Mouse (Mus musculus): ENCODE measurements around the gene Uggt1. TPM values are rescaled to one million over a fixed set of nuclear protein-coding genes. Genes with fewer than 3 reads are reported as not detected.

The Uggt1 gene
- total and polyA plus RNA-seq, 2 experiments from 2014 or later: 16.0 to 26.7 TPM

GRCm38 (mm10) chr1:36271516-36272230 is 27.2 kb upstream of the Uggt1 start:
- no peak for ATAC-seq (ENCODE audit: insufficient read depth, low read depth)
- H3K36me3 ChIP-seq (replicated peaks; ENCODE audit: control insufficient read depth, insufficient read depth, low read length): no peaks in the 10 kb centered on the region
- no peak for DNase-seq (ENCODE audit: low spot score)
- H3K9ac ChIP-seq (replicated peaks; ENCODE audit: low read depth, low read length): no peak overlapping the region
- H3K4me2 ChIP-seq (ENCODE audit: low read depth, low read length): 0 out of 2 replicates have a peak overlapping the region, but pooled peaks have one; percentile 4
- 74% methylated on average over 8 of the region's 8 CpGs for WGBS
- no peak overlapping the region for H3K4me3 ChIP-seq (ENCODE audit: low read depth, low read length)
- TF ChIP-seq EP300 (IDR thresholded peaks at IDR 0.05; ENCODE audit: low read depth) (no peak), CTCF (IDR thresholded peaks at IDR 0.05; ENCODE audit: low read depth) (no peak)
- peaks cover 32% of the 10 kb centered on the region for H3K4me1 ChIP-seq (ENCODE audit: control insufficient read depth, insufficient read depth)
- H3K9me3 ChIP-seq (replicated peaks; ENCODE audit: control insufficient read depth, low read length): no peaks in the 10 kb centered on the region
- H3K27ac ChIP-seq (ENCODE audit: low read depth): peak overlapping the region; percentile 46
- no peaks in the 10 kb centered on the region for H3K27me3 ChIP-seq (ENCODE audit: control insufficient read depth, insufficient read depth, low read length)

- WGBS: 47% methylated on average over 3 of the region's 3 CpGs
- H3K27me3 ChIP-seq (ENCODE audit: control insufficient read depth, insufficient read depth, low read length): no peaks in the 10 kb centered on the region
- H3K4me3 ChIP-seq (ENCODE audit: low read depth, low read length): no peak overlapping the region
- H3K4me1 ChIP-seq (ENCODE audit: control insufficient read depth, insufficient read depth): peaks cover 32% of the 10 kb centered on the region
- no peaks in the 10 kb centered on the region for H3K9me3 ChIP-seq (replicated peaks; ENCODE audit: control insufficient read depth, low read length)
- H3K36me3 ChIP-seq (replicated peaks; ENCODE audit: control insufficient read depth, insufficient read depth, low read length): no peaks in the 10 kb centered on the region
- ATAC-seq (ENCODE audit: insufficient read depth, low read depth): peak; percentile 54
- TF ChIP-seq CTCF (IDR thresholded peaks at IDR 0.05; ENCODE audit: low read depth) (no peak), EP300 (IDR thresholded peaks at IDR 0.05; ENCODE audit: low read depth) (peak; percentile 66; the same call in 1 of the 2 replicates)
- peak; percentile 62 for DNase-seq (ENCODE audit: low spot score)
- no peak overlapping the region for H3K9ac ChIP-seq (replicated peaks; ENCODE audit: low read depth, low read length)
- no peak overlapping the region for H3K4me2 ChIP-seq (ENCODE audit: low read depth, low read length)
- H3K27ac ChIP-seq (ENCODE audit: low read depth): peak overlapping the region; percentile 59; the same call in 1 of the 2 replicates
Observed at GRCm38 (mm10) chr1:36270666-36271065, 26.1 kb upstream of the Uggt1 start.

GRCm38 (mm10) chr1:36269121-36269795 is 24.7 kb upstream of the Uggt1 start:
- DNase-seq (ENCODE audit: low spot score): no peak
- H3K27ac ChIP-seq (ENCODE audit: low read depth): no peak overlapping the region
- no peaks in the 10 kb centered on the region for H3K36me3 ChIP-seq (replicated peaks; ENCODE audit: control insufficient read depth, insufficient read depth, low read length)
- H3K4me1 ChIP-seq (ENCODE audit: control insufficient read depth, insufficient read depth): peaks cover 32% of the 10 kb centered on the region
- TF ChIP-seq EP300 (IDR thresholded peaks at IDR 0.05; ENCODE audit: low read depth) (no peak), CTCF (IDR thresholded peaks at IDR 0.05; ENCODE audit: low read depth) (no peak)
- no peak overlapping the region for H3K9ac ChIP-seq (replicated peaks; ENCODE audit: low read depth, low read length)
- H3K27me3 ChIP-seq (ENCODE audit: control insufficient read depth, insufficient read depth, low read length): no peaks in the 10 kb centered on the region
- H3K9me3 ChIP-seq (replicated peaks; ENCODE audit: control insufficient read depth, low read length): no peaks in the 10 kb centered on the region
- WGBS: 41% methylated on average over 54 of the region's 54 CpGs
- ATAC-seq (ENCODE audit: insufficient read depth, low read depth): no peak
- H3K4me3 ChIP-seq (ENCODE audit: low read depth, low read length): no peak overlapping the region; the same call in 1 of the 2 replicates
- H3K4me2 ChIP-seq (ENCODE audit: low read depth, low read length): 0 out of 2 replicates have a peak overlapping the region, but pooled peaks have one; percentile 4

- no peak overlapping the region for H3K4me3 ChIP-seq (ENCODE audit: low read depth, low read length)
- DNase-seq (ENCODE audit: low spot score) (no peak), ATAC-seq (ENCODE audit: insufficient read depth, low read depth) (no peak)
- H3K9ac ChIP-seq (replicated peaks; ENCODE audit: low read depth, low read length): no peak overlapping the region
- H3K27ac ChIP-seq (ENCODE audit: low read depth): no peak overlapping the region
- H3K27me3 ChIP-seq (ENCODE audit: control insufficient read depth, insufficient read depth, low read length): no peaks in the 10 kb centered on the region
- H3K4me2 ChIP-seq (ENCODE audit: low read depth, low read length): no peak overlapping the region
- no peaks in the 10 kb centered on the region for H3K9me3 ChIP-seq (replicated peaks; ENCODE audit: control insufficient read depth, low read length)
- H3K36me3 ChIP-seq (replicated peaks; ENCODE audit: control insufficient read depth, insufficient read depth, low read length): no peaks in the 10 kb centered on the region
- 97% methylated on average over 3 of the region's 3 CpGs for WGBS
- TF ChIP-seq CTCF (IDR thresholded peaks at IDR 0.05; ENCODE audit: low read depth) (no peak), EP300 (IDR thresholded peaks at IDR 0.05; ENCODE audit: low read depth) (no peak)
- peaks cover 26% of the 10 kb centered on the region for H3K4me1 ChIP-seq (ENCODE audit: control insufficient read depth, insufficient read depth)
Observed at GRCm38 (mm10) chr1:36267595-36267994, 23.1 kb upstream of the Uggt1 start.

- no peak overlapping the region for H3K9ac ChIP-seq (replicated peaks; ENCODE audit: low read depth, low read length)
- no peaks in the 10 kb centered on the region for H3K9me3 ChIP-seq (replicated peaks; ENCODE audit: control insufficient read depth, low read length)
- no peak overlapping the region for H3K27ac ChIP-seq (ENCODE audit: low read depth)
- H3K4me1 ChIP-seq (ENCODE audit: control insufficient read depth, insufficient read depth): peaks cover 16% of the 10 kb centered on the region
- no peaks in the 10 kb centered on the region for H3K27me3 ChIP-seq (ENCODE audit: control insufficient read depth, insufficient read depth, low read length)
- TF ChIP-seq EP300 (IDR thresholded peaks at IDR 0.05; ENCODE audit: low read depth): no peak
- TF ChIP-seq CTCF (IDR thresholded peaks at IDR 0.05; ENCODE audit: low read depth): no peak
- H3K4me3 ChIP-seq (ENCODE audit: low read depth, low read length): no peak overlapping the region
- 70% methylated on average over 6 of the region's 6 CpGs for WGBS
- no peak for DNase-seq (ENCODE audit: low spot score)
- H3K4me2 ChIP-seq (ENCODE audit: low read depth, low read length): no peak overlapping the region
- no peaks in the 10 kb centered on the region for H3K36me3 ChIP-seq (replicated peaks; ENCODE audit: control insufficient read depth, insufficient read depth, low read length)
- ATAC-seq (ENCODE audit: insufficient read depth, low read depth): no peak
Observed at GRCm38 (mm10) chr1:36266293-36266692, 21.8 kb upstream of the Uggt1 start.

Data from heart, postnatal 0 days (tissue).